Mouse (Mus musculus) lung, embryonic 15.5 days (tissue): ENCODE measurements around the gene Ntf5. TPM values are rescaled to one million over a fixed set of nuclear protein-coding genes. Genes with fewer than 3 reads are reported as not detected.

Source experiments
- ATAC-seq: fragments of 200-750 bp; cut with Nextera tagmentation; 2 replicates; pipeline ENCODE4 v1.8.0; 2017; ENCODE audit warnings: moderate number of reproducible peaks, borderline replicate concordance; ENCODE audit not compliant: low FRiP score, low TSS enrichment; ENCODE audit errors: extremely low read depth
- H3K27ac ChIP-seq: fragments of 300-500 bp; sonication (generic); 2 replicates; pipeline ENCODE4 v1.5.1; 2015; ENCODE audit warnings: moderate library complexity, mild to moderate bottlenecking, inconsistent platforms
- H3K27me3 ChIP-seq: fragments of 300-500 bp; sonication (generic); 2 replicates; pipeline ENCODE4 v1.6.1; 2015; ENCODE audit warnings: inconsistent platforms
- H3K36me3 ChIP-seq: fragments of 300-500 bp; sonication (generic); 2 replicates; pipeline ENCODE4 v1.6.1; 2015; ENCODE audit warnings: inconsistent platforms
- H3K4me1 ChIP-seq: fragments of 300-500 bp; sonication (generic); 2 replicates; pipeline ENCODE4 v1.6.1; 2015; ENCODE audit warnings: inconsistent platforms
- H3K4me2 ChIP-seq: fragments of 300-500 bp; sonication (generic); 2 replicates; pipeline ENCODE4 v1.6.1; 2015; ENCODE audit warnings: inconsistent platforms, mild to moderate bottlenecking, moderate library complexity
- H3K4me3 ChIP-seq: fragments of 300-500 bp; sonication (generic); 2 replicates; pipeline ENCODE4 v1.5.1; 2015; ENCODE audit warnings: mild to moderate bottlenecking, inconsistent platforms
- H3K9ac ChIP-seq: fragments of 300-500 bp; sonication (generic); 2 replicates; pipeline ENCODE4 v1.6.1; 2015; ENCODE audit warnings: inconsistent platforms
- H3K9me3 ChIP-seq: fragments of 300-500 bp; sonication (generic); 2 replicates; pipeline ENCODE4 v1.6.1; 2016; ENCODE audit warnings: inconsistent platforms
- WGBS: fragments of 180-500 bp; shearing (Covaris S2); methylation state at CpG from one replicate; pipeline ENCODE4 v1.1.7; 2015; 5-methylcytosine and 5-hydroxymethylcytosine counted together
- polyA plus RNA-seq: library from polyadenylated mRNA; unstranded; fragments of >200 nt; fragmentation: Nextera tagmentation; extraction: Ambion mirVana; gene quantifications from 2 replicates; pipeline ENCODE4 v1.2.1, GENCODE M21; 2015

Gene Ntf5
- polyA plus RNA-seq, 1 experiment from 2014 or later = 3.5 TPM

DNA sequence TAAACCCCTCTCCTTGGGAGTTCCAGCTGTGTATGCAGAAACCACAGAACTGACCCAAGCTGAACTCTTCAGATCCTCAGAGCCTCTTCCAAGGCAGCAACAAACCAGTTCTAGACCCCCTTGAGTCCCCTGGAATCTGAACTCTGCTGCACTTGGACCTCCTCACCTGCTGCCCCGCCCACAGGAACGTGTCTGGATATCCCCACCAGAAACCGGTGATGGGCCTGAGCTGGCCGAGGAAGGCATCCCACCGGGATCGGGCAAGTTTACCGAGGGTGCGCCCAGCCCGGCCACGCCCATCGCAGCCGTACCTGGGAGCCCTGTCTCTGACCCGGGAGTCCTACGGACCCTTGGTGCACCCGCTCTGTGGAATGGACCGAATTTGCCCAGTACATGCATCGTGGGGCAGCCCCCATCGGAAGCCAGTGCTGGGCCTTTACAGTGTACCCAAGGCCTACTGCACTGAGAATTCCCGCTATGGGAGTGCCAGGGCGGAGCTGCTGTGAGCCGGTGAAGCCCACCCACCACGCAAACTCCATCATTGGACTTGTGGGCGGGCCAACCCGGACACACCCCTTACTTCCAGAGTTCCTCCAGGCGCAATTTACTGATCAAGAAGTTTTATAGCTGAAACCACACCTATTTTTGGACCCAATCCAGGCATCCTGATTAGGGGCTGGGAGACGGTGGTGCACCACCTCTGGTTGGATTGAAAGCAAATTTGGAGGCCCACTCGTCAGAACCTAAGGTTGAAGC lies 6.5 kb downstream of the Ntf5 start:
- peaks cover 31% of the 10 kb centered on the region for H3K4me1 ChIP-seq
- peak overlapping the region; percentile 22 for H3K4me2 ChIP-seq
- 12% methylated on average over 27 of the region's 27 CpGs for WGBS
- peaks cover 54% of the 10 kb centered on the region for H3K27me3 ChIP-seq
- H3K27ac ChIP-seq = 0 out of 2 replicates have a peak overlapping the region, but pooled peaks have one; percentile 7
- H3K9me3 ChIP-seq = no peaks in the 10 kb centered on the region
- no peak for ATAC-seq
- no peak overlapping the region for H3K9ac ChIP-seq
- H3K4me3 ChIP-seq = no peak overlapping the region
- H3K36me3 ChIP-seq = peaks cover 40% of the 10 kb centered on the region

DNA sequence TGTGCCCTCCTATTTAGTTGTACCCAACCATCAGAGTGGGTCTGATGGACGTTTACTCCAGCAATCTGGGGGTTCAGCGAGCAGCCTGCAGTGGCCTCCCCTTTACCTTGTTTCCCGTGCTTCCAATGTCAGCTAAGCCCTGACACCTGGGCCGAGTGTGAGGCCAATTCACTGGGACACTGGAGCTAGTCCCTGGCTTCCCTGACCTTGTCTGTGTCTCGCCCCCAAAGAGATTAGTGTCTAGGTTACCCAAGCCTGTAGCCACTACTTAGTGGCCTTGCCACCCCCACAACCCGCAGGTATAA lies 7.1 kb downstream of the Ntf5 start, which contains the start of gene Lhb:
Gene Lhb (plus strand): TSS at position 206 of the 305 bp plus-strand sequence.
- H3K9ac ChIP-seq = no peak within 1 kb of the TSS
- WGBS = 60% methylated on average over 6 of the region's 6 CpGs
- H3K4me2 ChIP-seq = peak within 1 kb of the TSS; percentile 22
- H3K9me3 ChIP-seq = no peaks in the 10 kb centered on the region
- peaks cover 44% of the 10 kb centered on the region for H3K36me3 ChIP-seq
- H3K27ac ChIP-seq = 0 out of 2 replicates have a peak within 1 kb of the TSS, but pooled peaks have one; percentile 7
- peaks cover 27% of the 10 kb centered on the region for H3K4me1 ChIP-seq
- peaks cover 49% of the 10 kb centered on the region for H3K27me3 ChIP-seq
- no peak within 1 kb of the TSS for H3K4me3 ChIP-seq
- ATAC-seq = no peak

DNA sequence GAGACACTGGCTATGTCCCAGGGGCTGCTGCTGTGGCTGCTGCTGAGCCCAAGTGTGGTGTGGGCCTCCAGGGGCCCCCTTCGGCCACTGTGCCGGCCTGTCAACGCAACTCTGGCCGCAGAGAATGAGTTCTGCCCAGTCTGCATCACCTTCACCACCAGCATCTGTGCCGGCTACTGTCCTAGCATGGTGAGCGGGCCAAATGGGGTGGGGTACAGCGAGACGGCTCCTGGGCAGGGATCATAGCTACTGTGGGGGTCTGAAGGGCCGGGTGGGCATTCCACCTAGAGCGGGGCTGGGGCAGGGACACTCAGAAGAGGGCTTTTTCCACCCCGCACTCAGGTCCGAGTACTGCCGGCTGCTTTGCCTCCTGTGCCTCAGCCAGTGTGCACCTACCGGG lies 7.7 kb downstream of the Ntf5 start:
- H3K36me3 ChIP-seq = peaks cover 47% of the 10 kb centered on the region
- no peaks in the 10 kb centered on the region for H3K9me3 ChIP-seq
- no peak for ATAC-seq
- H3K27ac ChIP-seq = no peak overlapping the region
- no peak overlapping the region for H3K4me2 ChIP-seq
- WGBS = 92% methylated on average over 14 of the region's 14 CpGs
- H3K9ac ChIP-seq = no peak overlapping the region
- no peak overlapping the region for H3K4me3 ChIP-seq
- H3K27me3 ChIP-seq = peaks cover 43% of the 10 kb centered on the region
- H3K4me1 ChIP-seq = peaks cover 21% of the 10 kb centered on the region

DNA sequence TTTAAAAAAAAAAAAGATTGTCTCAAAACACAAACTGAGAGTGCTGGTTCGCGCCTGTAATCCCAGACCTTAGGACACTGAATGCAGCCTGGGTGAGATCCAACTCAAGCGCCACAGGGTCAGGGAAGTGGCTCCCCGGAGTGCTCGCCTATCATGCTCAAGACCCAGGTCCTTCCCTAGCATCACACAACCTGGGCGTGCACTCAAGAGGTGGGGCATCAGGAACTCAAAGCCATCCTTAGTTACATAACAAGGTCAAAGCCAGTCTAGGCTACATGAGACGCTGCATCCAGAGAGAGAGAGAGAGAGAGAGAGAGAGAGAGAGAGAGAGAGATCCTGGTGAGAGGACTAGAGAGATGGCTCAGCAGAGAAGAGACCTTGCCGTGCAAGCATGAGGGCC lies 13.1 kb downstream of the Ntf5 start:
- H3K4me3 ChIP-seq = no peak overlapping the region
- no peak overlapping the region for H3K27ac ChIP-seq
- H3K4me1 ChIP-seq = no peaks in the 10 kb centered on the region
- H3K36me3 ChIP-seq = peaks cover 81% of the 10 kb centered on the region
- no peaks in the 10 kb centered on the region for H3K9me3 ChIP-seq
- H3K27me3 ChIP-seq = no peaks in the 10 kb centered on the region
- ATAC-seq = no peak
- H3K9ac ChIP-seq = no peak overlapping the region
- no peak overlapping the region for H3K4me2 ChIP-seq
- WGBS = 81% methylated on average over 8 of the region's 8 CpGs

DNA sequence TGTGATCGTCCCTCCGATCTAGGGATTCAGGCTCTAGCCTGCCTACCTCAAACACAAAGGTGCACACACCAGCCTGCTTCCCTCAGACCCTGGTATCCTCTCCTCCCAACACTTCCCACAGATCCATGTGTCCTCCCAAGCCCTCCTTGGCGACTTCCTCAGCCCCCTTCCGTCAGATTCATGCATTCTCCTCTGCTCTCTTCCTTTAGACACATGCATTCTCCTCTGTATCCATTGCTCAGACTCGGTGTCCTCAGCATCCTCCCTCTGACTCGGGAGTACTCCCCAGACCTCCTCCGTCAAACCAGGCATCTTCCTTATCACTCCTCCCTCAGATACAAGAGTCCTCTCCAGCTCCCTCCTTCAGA lies 20.3 kb downstream of the Ntf5 start:
- Histone ChIP-seq H3K9ac (peak overlapping the region; percentile 90), H3K4me3 (peak overlapping the region; percentile 79), H3K36me3 (peaks cover 32% of the 10 kb centered on the region), H3K4me2 (peak overlapping the region; percentile 91), H3K4me1 (peaks cover 40% of the 10 kb centered on the region), H3K27ac (peak overlapping the region; percentile 86), H3K9me3 (no peaks in the 10 kb centered on the region), H3K27me3 (no peaks in the 10 kb centered on the region)
- ATAC-seq = no peak
- 0% methylated on average over 7 of the region's 7 CpGs for whole genome bisulfite sequencing

DNA sequence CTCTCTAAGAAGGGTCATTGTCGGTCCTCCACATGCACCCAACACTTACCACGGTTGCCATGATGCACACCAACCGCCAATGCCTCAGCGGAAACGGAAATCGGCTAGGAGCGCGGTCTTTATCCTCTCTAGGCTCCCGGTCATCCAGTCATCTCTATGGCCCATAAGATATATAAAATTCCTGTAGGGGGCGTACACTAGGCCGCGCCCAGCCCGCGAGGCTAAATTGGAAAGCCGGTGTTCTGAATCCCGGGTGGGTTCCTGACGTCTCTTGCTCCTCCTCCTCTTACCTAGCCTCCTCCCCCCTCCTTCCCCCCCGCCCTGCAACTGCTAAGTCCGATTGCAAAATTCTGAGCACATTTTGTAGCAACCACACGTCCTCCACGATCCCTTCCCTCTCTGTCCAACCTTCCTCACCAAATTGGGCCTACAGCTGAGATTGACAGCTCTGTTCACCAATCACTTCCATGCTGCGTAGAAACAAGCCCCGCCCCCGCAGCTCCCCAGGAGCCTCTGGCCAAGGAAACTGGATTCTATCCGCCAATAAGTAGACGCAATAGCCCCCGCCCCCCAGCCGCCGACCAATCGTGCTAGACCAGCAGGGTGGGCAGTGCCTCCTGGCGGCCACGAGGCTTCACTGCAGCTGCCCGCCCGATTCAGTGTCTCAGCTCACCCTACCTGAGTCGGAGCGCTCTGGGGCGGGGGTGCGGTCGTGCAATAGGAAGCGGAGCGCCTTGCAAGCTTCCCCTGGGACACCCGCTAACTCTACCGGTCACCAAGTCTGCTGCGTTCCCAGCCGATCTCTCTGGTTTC lies 20.9 kb downstream of the Ntf5 start, which contains the start of gene Gys1:
Gene Gys1 (plus strand): TSS at position 642 of the 813 bp plus-strand sequence.
- under 1% methylated on average over 45 of the region's 45 CpGs for WGBS
- ATAC-seq = peak; percentile 97

DNA sequence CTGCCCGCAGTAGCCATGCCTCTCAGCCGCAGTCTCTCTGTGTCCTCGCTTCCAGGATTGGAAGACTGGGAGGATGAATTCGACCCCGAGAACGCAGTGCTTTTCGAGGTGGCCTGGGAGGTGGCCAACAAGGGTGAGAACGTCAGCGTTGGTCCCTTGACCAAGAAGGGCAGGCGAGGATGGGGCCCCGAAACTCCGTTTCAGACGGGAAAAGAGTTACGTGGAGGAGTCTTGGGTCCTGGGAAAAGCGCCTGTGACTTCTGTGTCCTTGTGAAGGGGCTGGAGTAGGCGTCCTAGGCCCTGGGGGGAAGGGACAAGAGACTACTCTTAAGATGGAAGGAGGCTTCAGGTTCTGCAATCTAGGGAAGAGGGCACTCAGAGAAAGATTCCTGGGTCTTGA lies 21.5 kb downstream of the Ntf5 start:
- peak overlapping the region; percentile 56 for H3K4me2 ChIP-seq
- H3K4me1 ChIP-seq = peaks cover 40% of the 10 kb centered on the region
- peak overlapping the region; percentile 81 for H3K27ac ChIP-seq
- peaks cover 30% of the 10 kb centered on the region for H3K36me3 ChIP-seq
- H3K27me3 ChIP-seq = no peaks in the 10 kb centered on the region
- ATAC-seq = no peak; the same call in 1 of the 2 replicates
- peak overlapping the region; percentile 58 for H3K9ac ChIP-seq
- under 1% methylated on average over 16 of the region's 16 CpGs for WGBS
- no peaks in the 10 kb centered on the region for H3K9me3 ChIP-seq
- peak overlapping the region; percentile 79 for H3K4me3 ChIP-seq

More for the DNA sequence above, 20.9 kb downstream of the Ntf5 start, which contains the start of gene Gys1:
- Histone ChIP-seq H3K4me2 (peak within 1 kb of the TSS; percentile 91), H3K4me1 (peaks cover 40% of the 10 kb centered on the region), H3K9me3 (no peaks in the 10 kb centered on the region), H3K36me3 (peaks cover 30% of the 10 kb centered on the region), H3K27ac (peak within 1 kb of the TSS; percentile 86), H3K4me3 (peak within 1 kb of the TSS; percentile 79), H3K9ac (peak within 1 kb of the TSS; percentile 90), H3K27me3 (no peaks in the 10 kb centered on the region)

DNA sequence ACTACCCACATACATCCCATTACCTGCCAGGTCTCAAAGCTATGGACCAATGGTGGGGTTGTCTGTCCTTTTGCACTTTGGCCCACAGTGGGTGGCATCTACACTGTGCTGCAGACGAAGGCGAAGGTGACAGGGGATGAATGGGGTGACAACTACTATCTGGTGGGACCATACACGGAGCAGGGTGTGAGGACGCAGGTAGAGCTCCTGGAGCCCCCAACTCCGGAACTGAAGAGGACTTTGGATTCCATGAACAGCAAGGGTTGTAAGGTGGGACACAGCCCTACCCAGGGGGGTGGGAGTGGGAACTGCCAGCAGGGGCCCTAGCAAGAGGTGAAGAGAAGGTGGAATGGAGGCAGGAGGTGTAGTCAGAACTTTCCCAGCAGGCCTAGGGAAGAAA lies 22.9 kb downstream of the Ntf5 start:
- Histone ChIP-seq H3K4me2 (peak overlapping the region; percentile 56; the same call in 1 of the 2 replicates), H3K27me3 (no peaks in the 10 kb centered on the region), H3K27ac (no peak overlapping the region), H3K4me3 (no peak overlapping the region), H3K9ac (peak overlapping the region; percentile 58), H3K4me1 (peaks cover 40% of the 10 kb centered on the region), H3K36me3 (peaks cover 25% of the 10 kb centered on the region), H3K9me3 (no peaks in the 10 kb centered on the region)
- ATAC-seq = no peak
- WGBS = 76% methylated on average over 5 of the region's 5 CpGs

DNA sequence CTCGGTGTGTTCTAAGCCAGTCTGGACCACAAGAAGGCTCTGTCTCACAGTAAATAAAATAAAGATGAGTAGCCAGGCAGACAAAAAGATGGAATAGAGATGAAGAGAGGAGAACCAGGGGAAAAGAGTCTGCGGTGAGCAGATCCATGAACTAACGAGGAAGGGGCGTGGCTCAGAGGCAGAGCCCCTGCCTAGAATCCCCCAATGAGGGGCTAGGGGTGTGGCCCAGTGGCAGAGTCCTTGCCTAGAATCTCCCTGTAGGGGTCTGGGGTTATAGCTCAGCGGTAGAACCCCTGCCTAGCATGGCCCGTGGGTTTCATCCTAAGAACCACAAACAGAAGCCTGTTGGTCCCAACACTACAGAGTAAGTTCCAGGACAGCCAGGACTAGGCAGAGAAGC lies 23.6 kb downstream of the Ntf5 start:
- Histone ChIP-seq H3K27me3 (no peaks in the 10 kb centered on the region), H3K27ac (no peak overlapping the region), H3K9me3 (no peaks in the 10 kb centered on the region), H3K4me2 (0 out of 2 replicates have a peak overlapping the region, but pooled peaks have one; percentile 4), H3K4me3 (no peak overlapping the region), H3K4me1 (peaks cover 40% of the 10 kb centered on the region), H3K36me3 (peaks cover 22% of the 10 kb centered on the region), H3K9ac (no peak overlapping the region)
- no peak for ATAC-seq
- 42% methylated on average over 6 of the region's 6 CpGs for WGBS

DNA sequence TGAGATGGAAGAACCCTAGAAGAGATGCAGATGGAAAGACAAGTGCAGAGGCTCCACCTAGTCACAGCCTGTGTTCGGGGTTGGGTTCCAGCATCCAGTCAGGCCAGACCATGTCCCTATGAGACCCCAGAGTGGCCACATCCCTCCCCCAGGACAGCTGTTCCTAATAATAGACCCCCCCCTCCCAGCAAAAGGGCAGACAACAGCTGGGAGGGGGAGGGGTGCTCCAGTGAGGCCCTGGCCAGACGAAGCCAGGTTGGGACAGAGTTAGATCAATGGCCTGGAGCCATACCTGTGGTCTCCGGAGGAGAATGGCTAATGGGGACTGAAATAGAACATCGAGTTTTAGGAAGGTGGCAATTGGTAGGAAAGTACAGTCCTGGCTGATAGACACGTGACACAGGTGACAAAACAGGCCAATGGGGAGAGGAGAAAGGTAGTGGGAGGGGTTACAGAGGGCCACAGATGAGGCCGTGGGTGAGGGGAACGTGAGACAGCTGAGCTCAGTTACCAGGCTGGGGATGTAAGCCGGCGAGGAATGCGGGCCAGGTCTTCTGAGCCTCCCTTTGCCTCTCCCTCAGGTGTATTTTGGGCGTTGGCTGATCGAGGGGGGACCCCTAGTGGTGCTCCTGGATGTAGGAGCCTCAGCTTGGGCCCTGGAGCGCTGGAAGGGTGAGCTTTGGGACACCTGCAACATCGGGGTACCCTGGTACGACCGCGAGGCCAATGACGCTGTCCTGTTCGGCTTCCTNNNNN lies 24.2 kb downstream of the Ntf5 start, which contains the start of gene Ruvbl2:
Gene Ruvbl2 (minus strand): TSS at position 576 of the 756 bp plus-strand sequence.
- no peak within 1 kb of the TSS for H3K27ac ChIP-seq
- peaks cover 26% of the 10 kb centered on the region for H3K36me3 ChIP-seq
- H3K27me3 ChIP-seq = no peaks in the 10 kb centered on the region
- peak within 1 kb of the TSS; percentile 30; the same call in 1 of the 2 replicates for H3K9ac ChIP-seq
- WGBS = 28% methylated on average over 19 of the region's 19 CpGs
- H3K4me2 ChIP-seq = peak within 1 kb of the TSS; percentile 24; the same call in 1 of the 2 replicates
- H3K4me3 ChIP-seq = no peak within 1 kb of the TSS
- H3K9me3 ChIP-seq = no peaks in the 10 kb centered on the region
- peaks cover 39% of the 10 kb centered on the region for H3K4me1 ChIP-seq
- no peak for ATAC-seq
